Mouse (Mus musculus): ENCODE results near the gene Spdef. TPM values are rescaled to one million over a fixed set of nuclear protein-coding genes. Genes with fewer than 3 reads are reported as not detected.

Spdef gene
- total RNA-seq (2021), result under 1 TPM in 1 of 2 experiments, not detected in 1; 0.90 TPM

DNA sequence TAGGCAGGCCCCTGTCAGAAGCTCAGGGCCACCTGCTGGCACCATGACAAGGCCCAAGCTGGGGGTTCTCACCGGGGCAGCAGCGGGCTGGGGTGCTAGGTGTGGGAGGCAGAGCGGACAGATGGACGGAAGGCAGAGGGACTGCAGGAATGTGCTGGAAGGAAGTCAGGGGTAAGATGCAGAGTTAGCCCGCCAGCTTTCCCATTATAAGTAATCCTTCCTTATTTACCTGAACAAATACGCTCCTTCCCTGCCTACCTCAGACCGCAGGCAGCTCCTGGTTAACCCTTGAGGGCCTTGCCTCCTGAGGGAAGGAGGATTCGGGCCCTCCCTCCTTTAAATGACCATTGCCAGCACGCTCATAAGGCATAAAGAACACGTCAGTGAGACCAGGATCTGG is at the start of gene Spdef:
Gene Spdef, minus strand, starts transcription at position 186 of the 400 bp plus-strand sequence.
- no peak for DNase-seq

DNA sequence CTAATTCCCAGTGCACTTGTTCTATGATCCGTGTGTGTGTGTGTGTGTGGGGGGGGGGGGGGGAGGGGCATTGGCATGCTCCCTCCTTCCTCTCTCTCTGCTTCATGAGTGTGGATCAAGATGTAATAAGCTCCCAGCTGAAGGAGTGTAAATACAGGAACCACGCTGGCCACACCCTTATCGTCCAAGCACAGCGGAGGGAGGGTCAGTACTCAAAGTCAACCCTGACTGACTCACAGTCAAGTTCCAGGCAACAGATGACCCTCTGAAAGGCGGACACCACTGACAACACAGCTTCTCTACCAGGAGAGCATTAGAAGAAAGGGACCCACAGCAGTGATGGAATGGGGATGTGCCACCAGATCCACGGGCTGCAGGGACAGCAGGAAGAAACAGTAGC is 49.1 kb upstream of the Spdef start:
- DNase-seq, result no peak

DNA sequence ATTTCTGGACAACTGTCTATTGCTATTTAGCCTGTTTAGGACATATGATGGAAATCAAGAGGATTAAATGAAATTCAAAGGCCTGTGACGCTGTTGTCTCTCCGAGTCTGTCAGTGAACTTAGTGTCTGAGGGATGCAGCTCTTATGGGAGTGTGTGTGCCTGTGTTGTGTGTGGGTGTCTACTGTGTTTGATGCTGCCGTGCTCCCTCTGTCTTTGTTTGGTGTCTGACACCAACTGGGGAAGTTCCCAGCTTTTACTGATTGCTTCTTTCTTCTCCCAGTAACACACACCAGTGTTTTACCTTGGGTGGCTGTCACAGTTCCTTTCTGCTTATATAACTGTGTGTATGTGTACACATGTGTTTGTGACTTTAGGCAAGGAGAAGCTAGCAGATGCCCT is 45.4 kb upstream of the Spdef start:
- no peak for DNase-seq

DNA sequence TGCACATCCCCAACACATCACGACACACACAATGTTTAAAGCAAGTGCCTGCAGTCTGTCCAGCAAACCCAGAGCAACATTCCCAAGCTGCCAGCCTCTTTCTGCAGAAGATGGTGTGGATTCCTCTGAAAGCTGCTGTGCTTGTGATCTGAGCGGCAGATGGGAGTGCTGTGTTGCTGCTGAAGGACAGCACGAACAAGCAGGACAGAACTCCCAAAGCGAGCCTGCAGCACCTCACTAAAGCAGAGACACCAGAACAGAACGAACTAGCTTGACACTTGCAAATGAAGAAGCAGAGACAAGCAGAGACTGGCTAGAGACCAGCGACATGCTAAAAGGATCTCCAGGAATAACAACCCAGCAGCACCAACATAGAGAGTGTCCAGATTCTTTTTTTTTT is 42.9 kb upstream of the Spdef start:
- DNase-seq, result no peak

DNA sequence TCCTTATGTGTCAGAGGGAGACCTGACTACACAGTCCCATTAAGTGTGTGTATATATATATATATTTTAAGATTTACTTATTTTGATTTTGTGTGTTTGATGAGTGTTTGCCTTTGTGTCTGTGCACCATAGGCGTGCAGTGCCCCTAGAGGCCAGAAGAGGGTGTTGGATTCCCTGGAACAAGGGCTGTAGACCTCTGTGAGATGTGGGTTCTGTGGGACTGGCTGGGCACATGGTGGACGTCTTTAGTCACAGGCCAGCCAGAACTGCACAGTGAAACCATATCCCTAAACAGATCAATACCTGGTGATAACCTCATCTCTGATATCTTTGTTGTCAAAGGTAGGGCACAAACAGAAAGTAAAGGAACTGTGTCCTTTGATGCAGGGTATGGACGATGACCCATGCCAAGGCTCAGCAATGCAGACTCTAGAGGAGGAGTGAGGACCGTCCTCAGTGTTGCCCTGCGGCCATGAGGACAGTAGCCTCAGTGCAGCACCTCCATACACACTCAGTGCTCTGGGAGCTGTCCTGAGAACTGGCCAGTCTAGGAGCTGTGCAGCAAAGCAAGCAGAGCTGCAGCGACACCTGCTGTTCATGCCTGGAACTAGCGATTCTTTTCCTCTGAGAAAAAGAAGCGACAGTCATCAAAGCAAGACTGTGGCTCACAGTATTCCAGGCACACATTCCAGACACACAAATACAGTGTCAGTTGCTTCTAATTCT is 40.2 kb upstream of the Spdef start:
- DNase-seq, result peak; percentile 62 to 74

DNA sequence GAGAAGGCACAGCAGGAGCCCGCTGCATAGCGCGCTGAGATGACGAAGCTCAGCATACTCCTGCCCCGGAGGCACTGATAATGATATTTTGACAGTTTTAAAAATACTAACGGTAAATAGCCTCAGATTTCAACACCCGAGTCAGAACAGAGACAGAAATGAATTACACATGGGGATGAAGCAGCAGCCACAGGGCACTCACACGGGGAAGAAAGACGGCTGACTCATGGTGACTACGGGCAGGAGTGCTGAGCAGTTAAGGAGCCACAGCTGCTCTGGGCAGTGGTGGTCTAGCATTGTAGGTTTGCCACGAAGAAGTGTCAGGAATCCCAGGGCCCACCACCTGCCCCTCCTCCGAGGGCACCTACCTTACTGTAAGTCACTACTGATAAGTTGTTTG is 38.8 kb upstream of the Spdef start:
- no peak for DNase-seq

DNA sequence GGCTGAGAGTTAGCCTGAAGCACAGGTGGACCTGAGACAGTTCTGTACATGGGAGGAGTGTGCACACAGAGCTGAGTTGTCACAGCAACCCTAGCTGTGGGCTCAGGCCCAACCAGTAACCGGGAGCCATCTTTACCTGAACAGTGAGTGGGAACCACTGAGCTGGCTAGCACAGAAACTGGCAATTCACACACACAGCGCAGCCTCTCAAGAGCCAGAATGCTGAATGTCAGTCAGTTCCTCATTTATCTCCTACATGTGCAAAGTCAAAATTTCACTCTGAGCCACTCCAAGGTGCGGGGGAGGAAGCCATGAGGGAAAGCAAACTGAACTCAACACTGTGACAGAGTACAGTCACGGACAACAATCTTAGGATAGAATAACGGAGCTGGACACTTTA is 38.4 kb upstream of the Spdef start:
- DNase-seq, result no peak

DNA sequence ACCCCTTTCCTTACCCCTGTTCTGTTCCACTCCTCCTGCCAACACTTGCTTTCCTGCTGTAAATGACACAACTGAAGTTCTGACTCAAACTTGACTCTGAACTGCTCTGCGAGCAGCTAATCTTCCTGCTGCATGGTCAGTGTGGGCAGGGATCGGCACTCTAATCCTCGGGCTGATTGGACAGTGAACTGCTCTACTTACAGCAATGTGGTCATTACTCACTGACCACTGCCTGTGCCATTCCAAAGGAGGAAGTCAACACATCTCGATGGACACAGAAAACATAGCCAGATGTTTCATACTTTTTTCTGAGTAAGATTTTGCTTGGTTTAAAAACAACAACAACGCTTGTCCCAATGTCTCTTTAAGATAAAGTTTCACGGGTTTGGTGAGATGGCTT is 36.3 kb upstream of the Spdef start:
- no peak for DNase-seq

DNA sequence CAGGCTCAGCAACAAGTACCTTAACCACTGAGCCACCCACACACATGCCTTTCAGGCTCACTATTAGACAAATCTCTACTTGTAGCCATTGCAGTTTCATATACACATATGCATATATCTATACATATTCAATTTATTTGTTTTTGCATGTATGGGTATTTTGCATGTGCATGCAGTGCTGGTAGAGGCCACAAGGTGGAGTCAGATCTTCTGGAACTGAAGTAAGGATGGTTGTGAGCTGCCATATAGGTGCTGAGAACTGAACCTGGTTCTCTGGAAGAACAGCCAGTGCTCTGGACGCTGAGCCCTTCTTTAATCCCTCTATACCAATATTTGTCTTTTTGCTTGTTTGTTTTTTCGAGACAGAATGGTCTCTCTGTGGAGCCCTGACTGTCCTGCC is 35.7 kb upstream of the Spdef start:
- DNase-seq, result no peak

DNA sequence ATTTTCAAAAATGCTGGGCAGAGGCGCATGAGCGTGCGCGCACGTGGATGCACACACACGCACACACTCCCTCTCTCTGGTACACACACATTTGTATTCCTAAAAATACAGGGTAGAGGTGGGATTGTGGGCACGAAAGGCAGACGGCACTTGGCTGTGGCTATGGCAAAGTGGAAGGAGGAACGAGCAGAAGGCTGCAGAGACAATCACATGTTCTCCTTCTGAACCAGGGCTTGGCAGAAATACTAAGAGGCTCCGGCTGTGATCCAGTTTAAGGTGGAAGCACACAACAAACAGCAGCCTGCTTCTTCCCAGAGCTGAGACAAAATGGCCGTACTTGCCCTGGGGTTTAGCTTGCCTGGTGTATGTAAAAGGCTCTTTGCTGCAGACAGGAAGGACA is 34.1 kb upstream of the Spdef start:
- DNase-seq, result no peak

DNA sequence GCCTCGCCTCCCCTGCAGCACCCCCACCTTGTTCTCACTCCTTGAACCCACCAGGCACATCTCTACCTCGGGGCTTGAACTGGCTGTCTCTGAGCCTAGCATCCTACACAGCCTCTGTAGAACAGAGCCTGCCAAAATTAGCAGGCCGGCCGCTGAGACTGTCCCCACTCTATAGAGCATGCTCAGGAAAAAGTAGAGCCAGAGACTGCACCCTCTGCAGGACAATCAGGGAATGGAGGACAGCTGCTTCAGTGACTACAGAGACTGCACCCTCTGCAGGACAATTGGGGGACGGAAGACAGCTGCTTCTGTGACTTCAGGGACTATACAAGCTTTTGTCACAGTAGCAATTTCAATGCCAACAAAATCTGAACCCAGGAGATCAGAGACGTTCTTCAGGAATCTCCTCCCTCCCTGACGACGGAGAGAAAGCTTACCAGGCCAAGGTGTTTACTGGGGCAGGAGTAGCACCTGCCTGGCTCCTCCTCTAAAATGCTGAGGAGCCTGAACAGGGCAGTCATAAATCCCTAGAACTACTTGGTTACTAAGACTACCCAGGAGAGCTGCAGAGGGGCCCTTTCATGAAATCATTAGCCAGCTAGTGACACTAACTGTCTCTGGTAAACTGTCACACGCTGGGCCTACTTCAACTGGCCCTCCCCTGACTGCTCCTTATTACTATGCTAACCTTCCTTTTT is 33.0 kb upstream of the Spdef start:
- peak; percentile 79 to 80 for DNase-seq

DNA sequence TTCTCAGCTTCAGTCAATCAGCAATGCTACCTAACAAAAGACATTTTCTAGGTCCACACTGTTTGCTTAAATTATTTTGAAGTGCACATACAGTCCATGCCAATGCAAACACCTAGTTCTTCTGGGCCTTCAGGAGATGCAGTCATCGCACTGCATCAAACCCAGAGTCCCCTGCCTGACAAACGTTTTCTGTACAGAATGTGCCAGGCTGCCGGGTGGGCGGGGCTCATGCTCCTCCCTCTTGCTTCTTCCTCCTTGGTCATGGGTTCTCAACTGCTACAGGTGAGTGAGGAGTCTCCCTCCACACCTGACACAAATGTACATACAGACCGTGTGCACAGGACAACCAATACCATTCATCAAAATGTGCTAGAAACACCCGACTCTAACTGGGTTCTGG is 31.4 kb upstream of the Spdef start:
- DNase-seq, result no peak

DNA sequence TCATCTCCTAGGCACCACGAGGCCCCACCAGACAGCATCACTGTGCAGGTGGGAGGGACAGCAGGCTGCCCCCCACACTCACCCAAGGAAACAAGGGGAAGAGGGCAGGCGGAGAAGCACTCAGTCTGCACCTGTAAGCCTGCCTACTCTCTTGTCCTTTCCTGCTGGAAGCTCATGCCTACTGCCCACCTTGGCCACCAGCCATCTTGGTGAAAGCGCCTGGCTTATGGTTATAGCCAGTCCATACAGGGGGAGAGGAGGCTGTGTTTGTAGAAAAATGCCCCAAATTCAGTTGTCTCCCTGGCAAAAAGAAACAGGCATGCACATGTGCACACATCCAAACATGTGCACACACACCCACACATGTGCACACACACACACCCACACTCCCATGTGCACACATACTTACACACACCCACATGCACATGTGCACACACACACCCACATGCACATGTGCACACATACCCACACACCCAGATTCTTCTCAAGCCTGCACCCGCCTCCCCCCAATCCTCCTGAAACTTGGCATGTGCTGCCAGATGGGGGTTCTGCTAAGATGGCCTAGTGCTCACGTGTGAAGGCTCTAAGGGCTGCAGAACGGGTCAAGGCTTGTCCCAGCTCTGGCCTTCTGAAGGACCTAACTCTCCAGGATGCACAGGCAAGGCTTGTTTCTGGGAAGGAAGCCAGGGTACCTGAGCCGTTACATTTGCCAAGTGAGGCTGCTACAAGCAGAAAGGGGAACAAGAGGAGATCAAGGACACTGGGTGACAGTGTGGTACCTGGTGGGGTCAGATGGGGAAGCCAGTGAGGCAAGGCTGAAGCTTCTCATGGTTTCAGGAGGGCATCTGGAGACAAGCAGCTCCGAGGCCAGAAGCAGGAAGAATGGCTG is 22.8 kb upstream of the Spdef start:
- DNase-seq, result no peak

DNA sequence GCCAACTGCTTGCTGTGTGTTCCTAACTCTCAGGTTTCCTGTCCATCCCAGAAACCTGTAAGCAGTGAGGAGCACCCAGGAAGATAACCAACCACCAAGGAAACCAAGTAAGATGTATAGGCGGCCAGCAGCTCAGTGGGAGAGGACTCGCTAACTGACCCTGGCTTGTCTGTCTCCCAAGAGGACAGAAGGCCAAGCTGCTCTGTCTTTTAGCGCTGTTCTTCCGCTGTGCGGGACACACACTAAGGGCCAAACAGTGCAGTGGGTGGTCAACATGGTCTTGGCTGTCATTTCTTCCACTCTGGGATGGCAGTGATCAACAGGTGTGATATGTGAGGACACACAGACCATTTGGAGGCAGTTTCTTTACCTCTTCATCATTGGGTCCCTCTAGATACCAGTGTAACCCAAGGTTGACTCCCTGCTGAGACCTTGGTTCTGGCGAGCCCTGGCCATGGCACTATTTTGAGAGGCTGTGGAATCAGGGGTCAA is 21.7 kb upstream of the Spdef start:
- DNase-seq, result no peak

DNA sequence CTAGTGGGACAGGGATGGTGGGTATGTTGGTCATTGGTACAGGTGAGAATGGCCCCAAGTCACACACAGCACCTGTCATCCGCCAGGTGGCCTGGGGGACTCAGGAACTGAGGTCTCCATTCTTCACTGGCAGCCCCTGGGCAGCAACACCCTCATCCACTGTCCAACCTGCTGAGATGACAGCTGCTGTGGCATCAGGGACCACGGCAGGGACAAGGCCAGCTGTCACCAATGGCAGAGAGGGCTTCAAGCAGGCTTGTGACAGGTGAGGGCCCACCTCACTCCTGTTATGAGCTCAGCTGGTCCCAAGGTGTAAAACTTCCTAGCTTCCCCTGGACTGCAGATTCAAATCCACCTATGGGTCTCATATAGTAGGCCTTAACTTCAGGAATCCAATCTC is 19.4 kb upstream of the Spdef start:
- DNase-seq, result no peak

DNA sequence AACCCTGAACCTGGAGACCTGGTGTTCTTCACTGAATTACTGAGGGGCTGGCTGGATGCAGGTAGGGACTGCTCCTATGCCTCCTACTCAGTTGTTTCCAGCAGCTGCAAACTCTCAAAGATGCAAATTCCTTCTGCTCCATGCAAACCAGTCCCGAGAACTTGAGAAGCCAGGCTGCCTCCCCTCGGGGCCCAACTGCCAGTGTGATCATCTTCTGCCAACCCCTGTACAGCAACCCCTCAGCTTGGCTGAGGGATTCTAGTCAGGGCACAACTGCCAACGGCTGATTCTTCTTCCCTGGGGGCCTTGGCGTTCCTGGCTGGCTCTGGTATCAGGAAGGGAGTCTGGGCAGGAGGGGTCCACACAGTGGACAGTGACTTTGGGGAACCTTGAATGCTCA is 17.7 kb upstream of the Spdef start:
- DNase-seq, result no peak

DNA sequence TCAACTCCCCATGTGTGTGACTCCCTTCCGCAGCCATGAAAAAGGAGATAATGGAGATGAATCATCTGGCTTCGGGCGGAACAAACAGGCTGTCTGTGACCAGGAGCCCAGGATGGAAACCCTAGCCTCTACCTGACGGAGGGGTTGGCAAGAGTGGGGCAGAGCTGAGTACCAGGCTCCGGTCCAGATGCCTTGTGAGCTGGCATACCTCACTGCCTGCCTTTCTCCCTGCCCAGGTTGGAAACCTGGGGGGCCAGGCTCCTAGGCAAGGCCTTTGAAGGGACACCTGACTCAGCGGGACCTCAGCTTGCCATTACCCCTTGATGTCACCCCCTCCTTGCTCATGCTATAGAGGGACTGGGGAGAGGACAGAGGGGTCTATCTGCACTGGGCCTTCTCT is 12.2 kb upstream of the Spdef start:
- DNase-seq, result no peak

DNA sequence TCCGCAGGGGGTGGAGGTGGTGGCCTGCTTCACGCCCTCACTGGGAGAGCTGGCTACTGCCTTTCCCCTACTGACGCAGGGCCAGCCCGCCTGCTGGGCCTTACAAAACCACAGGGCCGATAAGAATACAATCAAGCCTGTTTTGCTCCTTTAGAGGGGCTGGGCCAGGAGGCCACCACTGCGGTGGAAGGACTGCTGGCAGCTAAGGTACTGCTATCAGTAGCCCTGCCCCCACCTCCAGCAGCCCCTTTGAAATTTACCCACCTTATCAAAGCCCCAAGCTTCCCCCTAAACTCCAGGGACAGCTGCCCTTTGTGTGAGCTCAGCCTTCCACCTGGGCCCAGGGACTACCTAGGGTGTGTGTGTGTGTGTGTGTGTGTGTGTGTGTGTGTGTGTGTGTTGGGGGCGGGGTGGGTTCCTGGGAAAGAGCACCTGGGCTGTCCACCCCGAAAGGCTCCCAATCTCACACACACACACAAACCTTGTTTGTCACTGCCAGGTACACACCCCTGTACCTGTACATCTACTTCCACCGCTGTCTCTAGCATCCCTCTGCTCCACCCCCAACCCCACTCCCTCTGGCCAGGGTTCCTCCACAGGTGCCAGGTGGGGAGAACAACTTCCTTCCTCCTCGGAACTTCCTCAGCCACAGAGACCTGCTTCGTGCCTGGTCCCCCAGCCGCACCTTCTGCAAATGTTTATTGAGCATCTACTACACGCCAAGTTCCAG is 5.8 kb upstream of the Spdef start:
- no peak for DNase-seq

DNA sequence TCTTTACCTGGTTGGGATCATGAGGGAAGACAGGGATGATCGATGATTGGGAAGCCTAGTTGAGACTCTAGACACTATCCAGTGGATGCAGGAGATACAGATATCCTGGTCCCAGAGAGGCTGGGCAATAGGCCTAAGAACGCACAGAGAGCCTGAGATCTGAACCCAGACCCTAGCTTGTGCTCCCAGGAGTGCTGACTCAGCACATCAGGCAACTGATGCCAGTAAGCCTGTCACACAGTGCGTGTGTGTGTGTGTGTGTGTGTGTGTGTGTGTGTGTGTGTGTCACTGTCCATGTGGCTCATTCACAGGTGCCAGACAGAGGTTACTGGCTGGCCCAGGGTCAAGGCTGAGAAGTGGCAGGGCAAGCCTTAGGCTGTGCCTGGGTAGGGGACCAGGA is 3.9 kb upstream of the Spdef start:
- DNase-seq, result no peak

DNA sequence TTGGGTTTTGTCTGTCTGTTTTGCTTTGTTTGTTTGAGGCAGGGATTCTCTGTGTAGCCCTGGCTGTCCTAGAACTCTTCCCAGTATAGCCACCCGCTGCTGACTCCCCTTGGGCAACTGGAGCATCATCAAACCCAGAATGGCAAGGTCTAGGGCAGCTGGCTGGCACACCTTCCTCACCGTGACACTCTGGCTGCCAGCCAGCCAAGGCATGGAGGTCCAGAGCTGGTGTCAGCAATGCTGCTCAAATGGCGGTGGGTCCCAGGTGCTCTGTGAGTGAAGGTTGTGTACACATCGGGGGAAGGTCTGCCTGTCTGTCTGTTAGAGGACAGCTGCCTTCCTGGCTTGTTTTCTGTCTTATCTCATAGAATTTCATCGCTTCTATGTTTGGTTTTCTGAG is 3.4 kb upstream of the Spdef start:
- DNase-seq, result no peak

DNA sequence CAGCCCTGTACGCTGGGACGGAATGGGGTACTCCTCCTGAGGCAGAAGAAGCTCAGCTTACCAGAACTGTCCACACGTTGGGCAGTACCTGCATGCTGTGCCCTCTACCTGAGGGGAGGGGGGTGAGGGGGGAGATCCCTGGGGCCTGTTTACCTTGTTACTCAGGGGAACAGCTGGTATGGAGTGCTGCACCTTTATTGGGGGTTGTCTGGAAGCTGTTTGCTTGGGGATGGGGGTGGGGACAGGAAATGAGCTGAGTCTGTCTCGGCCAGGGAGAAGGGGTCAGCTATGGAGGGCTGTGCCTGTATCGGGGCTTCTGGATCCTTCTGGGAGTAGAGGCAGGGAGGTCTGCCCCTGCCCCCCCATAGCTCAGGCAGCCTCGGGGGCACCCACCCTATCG is 2.2 kb downstream of the Spdef start:
- no peak for DNase-seq

DNA sequence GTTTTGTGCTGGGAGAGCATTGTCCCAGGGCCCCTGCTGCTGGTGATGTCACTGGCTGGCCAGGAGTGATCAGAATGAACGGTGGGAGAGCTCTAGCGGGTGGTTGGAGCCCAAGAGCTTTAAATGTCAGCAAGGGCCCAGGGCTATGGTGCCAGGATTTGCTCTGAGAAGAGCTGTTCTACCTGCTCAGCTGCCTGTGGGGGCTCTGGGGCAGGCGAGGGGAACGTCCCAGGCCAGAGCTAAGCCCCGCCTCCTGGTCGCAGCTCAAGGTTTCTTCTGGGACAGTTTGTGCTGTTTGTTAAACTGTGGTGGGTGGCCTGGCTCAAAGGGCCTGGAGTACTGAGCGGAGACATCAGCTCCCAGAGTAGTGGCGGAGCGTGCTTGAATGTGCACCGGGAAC is 3.3 kb downstream of the Spdef start:
- no peak for DNase-seq

DNA sequence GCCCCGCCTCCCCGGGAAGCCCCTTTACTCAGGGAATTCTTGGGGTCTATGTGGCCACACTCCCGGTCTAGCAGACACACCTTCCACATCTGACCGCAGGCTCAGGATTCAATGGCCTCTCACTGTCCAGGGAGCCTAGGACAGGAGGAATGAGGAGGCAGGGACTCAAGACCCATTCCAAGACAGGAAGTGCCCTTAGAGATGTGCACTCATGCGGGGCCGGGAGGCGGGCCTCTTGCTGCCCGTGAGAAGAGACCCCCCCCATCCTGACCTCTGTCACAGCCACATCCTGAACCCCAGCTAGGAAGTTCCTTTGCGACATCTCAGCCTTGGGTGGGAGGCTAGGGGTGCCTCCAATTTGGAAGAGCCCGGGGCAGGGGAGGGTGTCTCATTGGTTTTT is 3.7 kb downstream of the Spdef start:
- DNase-seq, result no peak

Measured in layer of hippocampus, postnatal 36 days (tissue).